Mouse (Mus musculus): ENCODE measurements around the gene Klhdc8b.

The Klhdc8b gene

DNA sequence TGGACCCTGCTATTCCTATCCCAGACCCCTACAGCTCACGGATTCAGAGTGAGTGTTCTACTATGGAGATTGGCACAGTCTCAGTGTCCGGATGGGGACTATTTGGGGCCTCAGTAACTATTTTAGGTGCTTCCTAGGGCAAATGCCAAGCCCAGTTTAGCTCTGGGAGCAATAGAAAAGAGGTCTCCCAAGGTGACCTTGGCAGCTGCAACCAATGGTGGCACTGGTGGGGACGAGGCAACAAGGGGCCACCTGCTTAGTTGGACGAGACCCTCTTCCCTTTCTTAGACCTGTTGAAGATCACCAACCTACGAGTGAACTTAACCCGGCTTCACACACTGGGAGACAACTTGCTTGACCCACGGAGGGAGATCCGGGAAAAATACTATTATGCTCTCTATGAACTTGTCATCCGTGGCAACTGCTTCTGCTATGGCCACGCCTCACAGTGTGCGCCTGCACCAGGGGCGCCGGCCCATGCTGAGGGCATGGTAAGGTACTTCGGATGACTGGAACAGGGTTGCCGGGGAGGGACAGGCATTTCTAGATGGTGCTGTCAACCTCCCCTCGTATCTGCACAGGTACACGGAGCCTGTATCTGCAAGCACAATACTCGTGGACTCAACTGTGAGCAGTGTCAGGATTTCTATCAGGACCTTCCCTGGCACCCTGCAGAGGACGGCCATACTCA lies 20.3 kb upstream of the Klhdc8b start:
- DNase-seq (ENCODE audit: low spot score): no peak

DNA sequence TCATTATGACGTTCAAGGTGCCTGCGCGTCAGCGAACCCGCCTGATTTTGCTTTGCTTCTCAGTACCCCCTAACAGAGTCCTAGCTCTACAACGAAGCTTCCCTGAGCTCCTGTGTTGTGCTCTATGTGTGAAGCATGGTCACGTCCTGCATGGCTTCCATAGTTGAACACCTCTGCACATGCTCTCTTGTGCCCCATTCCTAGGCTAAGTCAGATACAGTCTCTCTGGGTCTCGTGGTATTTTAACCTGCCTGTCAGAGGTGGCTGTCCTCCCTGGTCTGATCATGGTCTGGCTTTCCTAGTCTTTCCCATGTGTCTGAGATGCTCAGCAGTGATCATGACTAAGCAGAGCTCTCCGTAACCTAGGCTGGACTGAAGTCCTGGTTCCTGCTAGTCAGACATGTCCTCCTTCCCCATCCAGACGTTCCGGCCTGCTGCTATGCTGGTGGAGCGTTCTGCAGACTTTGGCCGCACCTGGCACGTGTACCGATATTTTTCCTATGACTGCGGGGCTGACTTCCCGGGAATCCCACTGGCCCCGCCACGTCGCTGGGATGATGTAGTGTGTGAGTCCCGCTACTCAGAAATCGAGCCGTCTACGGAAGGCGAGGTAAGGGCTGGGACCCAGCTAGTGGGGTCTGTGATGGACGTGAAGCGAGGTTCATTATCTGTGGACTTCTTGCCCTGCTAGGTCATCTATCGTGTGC lies 19.6 kb upstream of the Klhdc8b start:
- DNase-seq (ENCODE audit: low spot score): no peak

DNA sequence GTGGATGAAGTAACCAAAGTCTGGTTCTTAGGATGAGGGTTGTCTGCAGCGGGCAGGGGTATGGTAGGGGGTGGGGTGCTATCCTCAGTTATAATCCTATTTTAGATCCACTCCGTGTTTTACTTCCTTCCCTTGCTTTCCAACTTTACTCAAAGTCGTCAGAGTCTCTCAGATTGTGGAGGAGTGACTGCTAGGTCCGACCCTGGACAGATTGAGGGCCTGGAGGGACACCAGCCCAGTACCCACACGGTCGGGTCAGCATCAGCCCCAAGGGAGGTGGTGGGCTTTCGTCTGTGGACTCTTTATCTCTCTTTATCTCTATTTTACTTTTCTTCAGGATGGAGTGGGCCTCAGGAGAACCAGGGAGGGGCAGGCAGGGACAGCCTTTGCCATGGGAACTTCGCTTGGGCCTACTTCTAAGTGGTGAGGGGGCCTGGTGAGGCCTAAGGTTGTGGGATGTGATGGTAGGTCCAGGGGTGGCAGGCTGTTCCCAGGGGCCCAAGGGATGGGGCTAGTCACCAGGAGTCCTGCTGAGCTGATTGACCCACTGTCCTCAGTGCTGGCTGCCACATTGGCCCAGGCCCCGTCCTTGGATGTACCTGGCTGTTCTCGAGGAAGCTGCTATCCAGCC lies 18.5 kb upstream of the Klhdc8b start, which contains the start of gene Lamb2:
TSS of gene Lamb2 (plus strand) at position 16 of the 631 bp plus-strand sequence.
- peak; percentile 34 for DNase-seq (ENCODE audit: low spot score)

DNA sequence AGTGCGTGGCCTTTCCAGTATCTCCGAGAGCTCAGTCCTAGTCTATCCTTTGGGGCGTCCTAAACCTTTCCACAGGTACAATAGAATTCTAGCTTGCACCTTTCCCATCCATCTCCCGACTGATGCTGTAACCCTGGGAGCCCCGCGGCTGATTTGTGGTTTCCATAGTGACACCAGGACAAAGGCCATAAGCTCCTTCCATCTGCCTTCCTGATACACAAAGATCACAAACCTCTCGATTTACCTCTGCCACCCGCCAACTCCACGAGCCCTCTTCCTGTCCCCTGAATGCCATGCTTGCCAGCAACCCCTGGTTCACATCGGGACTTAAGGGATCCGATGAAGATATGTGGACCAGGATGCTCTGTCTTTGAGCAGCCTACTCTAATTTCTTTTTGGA lies 17.9 kb upstream of the Klhdc8b start:
- no peak for DNase-seq (ENCODE audit: low spot score)

DNA sequence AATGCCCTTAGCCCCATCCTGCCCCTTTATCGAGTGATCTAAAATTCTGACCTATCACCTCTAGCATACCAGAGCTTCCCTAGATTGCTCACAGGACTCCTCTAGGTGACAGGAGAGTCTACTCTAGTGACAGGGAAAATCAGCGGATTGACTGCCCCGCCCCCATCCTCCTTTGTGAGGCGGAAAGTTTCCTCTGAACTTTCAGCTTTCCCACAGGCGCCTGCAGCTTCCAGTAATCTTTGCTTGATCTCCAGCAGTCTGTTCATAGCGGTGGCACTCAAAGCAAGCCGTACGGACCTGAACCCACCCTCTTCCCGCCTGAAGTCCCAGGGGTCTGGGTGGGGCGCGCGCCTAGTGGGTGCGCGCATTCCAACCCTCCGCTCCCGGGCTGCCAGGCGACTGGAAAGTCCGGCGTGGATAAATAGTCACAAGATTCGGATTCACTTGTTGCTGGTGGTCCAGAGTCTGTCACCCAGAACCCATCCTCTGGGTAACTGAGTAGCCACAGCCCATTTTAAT lies 17.3 kb upstream of the Klhdc8b start:
- DNase-seq (ENCODE audit: low spot score): peak; percentile 67

DNA sequence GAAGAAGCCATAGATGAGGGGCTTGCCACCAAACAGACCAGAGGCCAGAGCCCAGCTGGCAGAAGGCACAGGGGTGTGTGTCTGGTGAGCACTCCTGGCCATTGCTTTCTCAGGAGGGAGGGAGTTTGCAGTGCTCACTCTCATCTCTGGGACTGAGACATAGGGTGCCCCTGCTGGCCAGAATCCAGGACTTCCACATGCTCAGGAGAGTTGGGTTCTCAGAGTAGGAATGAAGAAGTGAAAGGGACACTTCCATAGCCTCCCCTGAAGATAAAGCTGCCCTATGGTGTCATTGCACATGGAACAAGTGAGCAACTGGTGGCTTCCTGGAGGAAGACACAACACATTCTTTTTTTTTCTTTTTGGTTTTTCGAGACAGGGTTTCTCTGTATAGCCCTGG lies 13.1 kb upstream of the Klhdc8b start:
- no peak for DNase-seq (ENCODE audit: low spot score)

DNA sequence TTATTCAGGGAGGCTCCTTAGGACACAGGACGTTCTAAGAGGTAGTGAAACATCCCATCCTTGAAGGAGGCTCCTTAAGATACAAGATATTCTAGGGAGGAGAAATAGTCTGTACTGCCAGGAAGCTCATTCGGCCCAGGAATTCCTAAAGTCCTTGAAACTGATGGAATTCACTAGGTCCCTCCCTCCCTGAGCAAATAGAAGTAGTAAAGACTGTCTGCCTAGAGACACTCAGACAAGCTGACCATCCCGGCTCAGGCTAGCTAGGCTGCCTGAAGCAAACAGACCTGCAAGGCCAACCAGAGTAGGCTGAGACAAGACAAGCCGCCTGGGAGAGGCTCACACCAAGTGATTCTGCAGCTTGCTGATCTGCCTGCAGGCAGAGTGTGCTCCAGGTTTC lies 8.5 kb upstream of the Klhdc8b start:
- no peak for DNase-seq (ENCODE audit: low spot score)

DNA sequence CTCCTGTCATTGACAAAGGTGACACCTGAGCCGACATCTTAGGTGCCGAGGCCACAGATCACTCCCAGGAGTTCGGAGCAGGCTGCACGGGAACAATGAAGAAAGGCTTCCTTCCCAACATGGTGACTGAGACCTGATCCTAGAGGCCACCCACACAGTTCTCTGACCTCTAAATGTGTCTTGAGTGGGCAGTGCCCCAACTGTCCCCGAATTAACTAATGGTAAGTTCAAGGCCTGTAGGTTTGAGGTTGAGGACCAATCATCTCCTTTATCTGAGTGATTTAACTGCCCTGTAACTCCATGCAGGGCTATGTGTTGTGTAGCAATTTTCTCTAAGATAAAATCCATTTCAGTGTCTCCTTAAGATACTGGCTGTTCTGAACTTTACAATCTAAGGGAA lies 8.0 kb upstream of the Klhdc8b start:
- DNase-seq (ENCODE audit: low spot score): no peak

DNA sequence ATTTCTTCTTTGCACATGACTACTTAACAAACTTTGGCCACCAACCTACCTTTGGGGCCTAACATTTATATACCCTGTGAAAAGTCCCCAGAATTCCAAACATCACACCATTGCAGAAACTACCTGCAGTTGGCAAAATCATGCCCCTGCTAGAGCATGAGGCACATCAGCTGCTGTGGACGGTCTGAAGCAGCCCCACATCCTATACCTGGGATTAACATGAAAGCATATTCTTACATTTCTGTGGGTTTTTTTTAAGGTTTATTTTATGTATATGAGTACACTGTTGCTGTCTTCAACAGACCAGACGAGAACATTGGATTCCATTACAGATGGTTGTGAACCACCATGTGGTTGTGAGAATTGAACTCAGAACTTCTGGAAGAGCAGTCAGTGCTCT lies 4.8 kb upstream of the Klhdc8b start:
- no peak for DNase-seq (ENCODE audit: low spot score)

DNA sequence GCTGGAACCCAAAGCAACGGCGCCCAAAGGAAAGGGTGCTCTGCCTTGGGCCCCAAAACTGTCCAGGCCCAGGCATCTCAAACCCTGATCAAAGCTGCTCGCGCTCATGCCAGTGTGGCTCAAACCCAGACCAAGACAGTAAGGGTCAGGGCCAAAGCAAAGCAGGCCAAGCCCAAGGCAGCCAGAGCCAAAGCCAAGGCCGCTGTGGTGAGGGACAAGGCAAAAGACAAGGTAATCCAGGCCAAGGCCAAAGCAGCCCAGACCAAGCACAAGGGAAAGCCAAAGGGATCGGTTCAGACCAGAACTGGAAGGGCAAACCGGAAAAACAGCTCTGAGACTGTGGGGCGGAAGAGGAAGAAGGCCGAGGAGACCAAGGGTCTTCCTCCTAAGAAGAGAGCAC lies 2.3 kb upstream of the Klhdc8b start:
- no peak for DNase-seq (ENCODE audit: low spot score)

DNA sequence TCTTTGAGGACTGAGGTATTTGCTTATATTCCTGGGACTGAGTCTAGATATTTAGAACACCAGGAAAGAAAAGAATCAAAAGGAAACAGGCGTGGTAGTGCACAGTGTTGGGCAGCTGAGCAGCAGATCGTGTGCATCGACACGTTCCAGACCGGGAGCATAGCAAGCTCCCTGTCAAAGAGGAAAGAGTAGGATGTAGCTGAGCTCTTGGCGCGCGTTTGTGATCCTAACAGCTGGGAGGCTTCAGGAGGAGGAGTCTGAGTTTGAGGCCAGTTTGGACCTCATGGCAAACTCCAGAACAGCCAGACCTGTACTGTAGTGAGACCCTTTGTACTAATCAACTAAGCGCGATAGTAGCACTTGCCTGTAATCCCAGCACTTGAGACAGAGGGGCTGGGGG lies 811 bp upstream of the Klhdc8b start:
- no peak for DNase-seq (ENCODE audit: low spot score)

DNA sequence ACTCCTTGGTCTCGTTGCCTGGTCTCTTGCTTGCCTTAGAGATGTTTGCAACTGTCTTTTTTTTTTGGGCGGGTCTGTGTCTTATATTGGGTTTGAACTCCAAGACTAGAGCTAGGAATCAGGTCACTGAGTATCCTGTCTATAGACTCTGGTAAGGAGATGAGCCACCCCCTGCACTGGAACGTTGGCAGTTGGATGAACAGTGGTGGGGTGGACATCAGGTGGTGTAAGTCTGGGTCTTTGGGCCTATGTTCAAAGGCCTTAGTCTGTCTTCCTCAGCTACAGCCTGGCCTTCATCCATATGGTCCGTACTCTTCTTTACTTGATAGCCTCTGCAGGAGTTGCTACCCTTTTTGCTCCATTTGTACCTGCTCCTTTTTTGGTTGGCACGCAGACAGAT lies 294 bp upstream of the Klhdc8b start:
- DNase-seq (ENCODE audit: low spot score): no peak

DNA sequence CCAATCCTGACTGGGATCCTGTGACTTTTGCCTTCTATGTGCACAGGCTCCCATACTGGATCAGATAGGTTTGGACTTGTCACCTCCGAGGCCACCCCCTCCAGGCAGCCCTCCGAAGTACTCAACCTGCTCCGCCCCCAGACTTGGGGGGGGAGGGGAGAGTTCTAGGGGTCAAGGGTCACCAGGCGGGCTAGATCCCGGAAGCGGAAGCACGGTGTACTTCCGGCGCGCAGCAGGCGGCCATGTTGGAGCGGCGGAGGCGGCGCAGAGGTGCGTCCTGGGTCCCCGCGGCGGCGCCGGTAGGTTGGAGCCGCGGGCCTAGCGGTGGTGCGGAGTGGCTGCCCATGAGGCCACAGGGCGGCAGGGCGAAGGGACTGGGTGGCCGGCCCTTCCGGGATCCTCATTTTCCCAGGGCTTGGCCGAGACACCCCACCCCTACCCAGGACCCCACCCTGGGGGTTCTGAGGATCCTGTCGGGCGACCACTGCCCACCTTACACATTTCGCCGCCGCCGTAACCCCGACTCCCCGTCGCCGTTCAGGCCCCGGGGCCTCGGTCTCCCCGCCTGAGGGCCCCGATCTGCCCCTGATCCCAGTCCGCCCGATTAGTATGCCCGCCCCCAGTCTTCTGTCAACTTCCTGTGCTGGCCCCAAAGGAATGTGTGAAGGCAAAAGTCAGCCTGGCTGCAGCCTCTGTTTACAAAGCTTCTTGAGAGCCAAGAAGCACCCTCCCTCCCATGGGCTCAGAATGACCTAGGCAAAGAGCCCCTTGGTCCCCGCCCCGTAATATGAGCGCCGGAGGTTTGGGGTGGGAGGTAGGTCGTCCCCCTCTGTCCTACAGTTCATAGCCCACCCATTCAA lies 832 bp downstream of the Klhdc8b start, which contains the start of gene Ccdc71:
TSS of gene Ccdc71 (plus strand) at position 209 of the 860 bp plus-strand sequence.
- peak; percentile 84 for DNase-seq (ENCODE audit: low spot score)

DNA sequence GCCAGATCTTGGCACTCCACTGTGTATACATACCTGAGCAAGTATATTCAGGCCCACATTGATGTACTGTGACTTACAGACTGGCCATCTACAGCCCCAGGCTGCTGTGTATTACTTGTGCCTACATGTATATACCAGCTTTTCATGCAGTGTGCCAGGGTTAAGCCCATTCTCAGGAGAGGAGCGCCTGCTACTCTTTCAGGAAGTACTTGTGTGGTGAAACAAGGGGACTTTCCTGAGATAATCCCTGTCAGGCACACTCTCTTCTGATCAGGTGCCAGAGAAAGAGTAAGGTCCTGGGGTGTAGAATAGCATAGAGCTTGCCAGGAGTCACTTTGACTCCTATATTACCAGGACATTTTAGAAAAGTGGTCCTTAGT lies 1.5 kb downstream of the Klhdc8b start:
- DNase-seq (ENCODE audit: low spot score): no peak

DNA sequence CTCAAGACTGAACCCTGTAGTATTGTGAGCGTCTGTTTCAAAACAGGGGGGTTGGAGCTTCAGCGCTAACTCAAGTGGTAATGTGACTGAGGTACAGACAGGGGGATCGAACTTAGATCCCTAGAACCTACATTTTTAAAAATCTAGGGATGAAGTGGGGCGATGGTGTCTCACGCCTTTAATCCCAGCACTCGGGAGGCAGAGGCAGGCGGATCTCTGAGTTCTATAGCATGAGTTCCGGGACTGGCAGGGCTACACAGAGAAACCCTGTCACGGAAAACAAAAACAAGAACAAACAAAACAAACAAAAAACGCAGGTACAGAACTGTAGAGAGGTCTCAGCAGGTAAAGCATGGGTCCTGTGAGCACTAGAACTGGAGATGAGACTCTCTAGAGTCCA lies 4.4 kb downstream of the Klhdc8b start:
- DNase-seq (ENCODE audit: low spot score): no peak

DNA sequence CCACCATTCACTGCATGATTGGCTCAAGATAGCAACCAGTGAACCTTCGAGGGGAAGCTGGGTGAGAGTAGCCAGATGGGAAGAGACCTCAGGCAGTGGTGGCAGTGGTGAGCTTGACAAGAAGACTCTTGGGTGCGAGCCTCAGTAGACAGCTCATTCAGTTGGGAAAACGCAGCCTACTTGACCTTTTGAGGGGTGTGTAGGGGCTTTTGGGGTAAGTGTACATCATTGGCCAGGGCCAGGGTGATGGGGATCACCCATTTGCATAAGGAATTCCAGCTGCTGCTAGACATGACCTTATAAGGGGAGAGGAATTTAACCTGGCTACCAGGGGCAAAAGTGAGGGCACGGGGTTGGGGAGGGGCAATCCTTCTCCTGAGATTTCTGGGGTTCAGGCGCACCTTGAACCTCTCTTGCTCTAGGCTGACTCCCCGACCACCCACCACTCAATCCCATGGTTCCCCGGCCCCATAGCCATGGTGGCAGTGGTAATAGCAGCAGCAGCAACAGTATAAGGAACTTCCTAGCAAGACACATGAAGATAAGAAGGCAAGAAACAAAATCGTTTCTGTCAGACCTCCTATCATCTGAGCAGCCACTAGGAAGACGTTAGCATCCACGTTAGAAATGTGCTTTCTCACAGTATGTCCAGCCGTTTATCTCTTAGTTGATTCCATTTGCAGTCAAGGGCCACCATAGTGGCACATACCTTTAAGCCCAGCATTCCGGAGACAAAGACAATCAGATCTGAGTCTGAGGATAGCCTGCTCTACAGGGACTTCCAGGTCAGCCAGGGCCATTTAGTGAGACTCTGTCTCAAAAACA lies 5.4 kb downstream of the Klhdc8b start:
- no peak for DNase-seq (ENCODE audit: low spot score)

DNA sequence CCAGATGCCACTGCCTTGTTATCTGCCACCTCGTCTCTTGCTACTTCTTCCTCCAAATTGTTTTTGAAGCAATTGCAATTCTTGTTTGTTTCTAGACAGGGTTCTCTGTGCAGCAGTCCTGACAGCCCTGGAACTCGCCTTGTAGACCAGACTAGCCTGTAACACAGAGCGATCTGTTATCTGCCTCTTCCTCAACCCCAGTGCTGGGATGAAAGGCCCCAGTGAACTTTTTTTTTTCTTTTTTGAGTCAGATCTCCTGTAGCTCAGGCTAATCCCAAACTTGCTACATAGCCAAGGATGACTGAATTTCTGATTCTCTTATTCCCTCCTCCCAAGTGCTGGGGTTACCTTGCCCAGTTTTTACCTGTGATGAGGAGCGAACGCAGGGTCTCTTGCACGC lies 7.0 kb downstream of the Klhdc8b start:
- DNase-seq (ENCODE audit: low spot score): no peak

DNA sequence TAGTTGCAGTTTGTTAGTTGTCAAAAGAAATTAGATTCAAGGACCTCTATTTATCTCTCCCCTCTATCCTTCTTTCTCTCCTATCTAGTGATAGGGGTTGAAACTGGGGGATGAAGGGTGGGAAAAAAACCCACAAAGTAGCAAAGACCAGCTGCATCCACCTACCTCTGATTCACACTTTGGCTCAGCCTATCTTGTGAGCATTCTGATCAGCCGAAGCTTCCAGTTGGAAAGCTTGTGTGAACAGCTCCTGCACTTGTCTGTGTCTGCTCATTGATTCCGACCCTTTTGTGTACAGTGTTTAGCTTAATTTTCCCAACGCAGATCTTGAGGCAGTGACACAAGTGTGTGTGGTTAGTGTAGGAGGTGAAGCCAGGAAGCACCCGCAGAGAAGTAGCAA lies 7.9 kb downstream of the Klhdc8b start:
- DNase-seq (ENCODE audit: low spot score): no peak

DNA sequence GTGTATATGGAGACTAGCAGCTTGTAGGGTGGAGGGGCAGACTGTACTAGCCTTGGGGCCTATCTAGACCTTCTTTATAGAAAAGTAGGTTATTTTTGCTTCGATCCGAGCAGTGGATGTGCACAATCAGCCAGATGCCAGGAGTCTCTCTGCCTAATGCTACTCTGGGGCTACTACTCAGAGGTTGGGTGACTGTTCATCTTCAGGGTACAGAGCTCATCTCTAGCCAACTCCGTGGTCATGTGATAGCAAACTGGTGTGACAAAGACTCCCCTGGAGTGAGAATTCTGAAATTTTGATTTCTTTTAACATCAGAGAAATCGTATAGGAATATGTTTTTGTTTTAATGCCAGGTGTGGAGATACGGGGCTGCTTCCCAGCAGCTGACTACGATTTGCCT lies 8.5 kb downstream of the Klhdc8b start:
- DNase-seq (ENCODE audit: low spot score): no peak

DNA sequence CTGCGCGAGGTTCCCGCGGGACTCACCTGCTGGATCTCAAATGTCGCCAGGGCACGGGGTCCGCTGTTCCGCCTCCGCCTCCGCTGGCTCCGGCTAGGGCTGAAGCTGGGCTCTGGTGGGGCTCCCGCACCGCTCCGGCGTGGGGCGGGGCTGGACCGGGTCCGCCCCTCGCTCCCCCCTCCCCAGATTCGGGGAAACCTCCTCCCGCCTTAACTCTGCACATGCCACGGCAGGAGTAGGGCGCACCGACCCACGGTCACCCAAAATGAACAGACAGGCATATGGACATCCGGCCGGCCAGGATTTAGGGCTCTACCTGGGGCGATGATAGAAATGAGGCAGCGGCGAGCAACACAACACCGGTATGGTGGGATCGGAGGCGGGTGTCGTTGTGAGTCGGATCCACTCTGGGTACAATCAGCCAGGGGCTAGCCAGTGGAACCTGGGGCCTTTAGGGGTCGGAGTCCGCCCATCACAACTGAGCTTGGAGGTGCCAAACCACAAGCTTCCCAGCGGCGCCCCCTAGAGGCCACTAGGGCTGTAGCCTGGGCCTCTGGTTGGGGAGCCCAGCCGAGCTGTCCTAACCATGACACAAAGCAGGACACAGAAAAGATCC lies 9.0 kb downstream of the Klhdc8b start:
- DNase-seq (ENCODE audit: low spot score): peak; percentile 85
